Mouse (Mus musculus): ENCODE measurements around the gene Gm10142.

DNA sequence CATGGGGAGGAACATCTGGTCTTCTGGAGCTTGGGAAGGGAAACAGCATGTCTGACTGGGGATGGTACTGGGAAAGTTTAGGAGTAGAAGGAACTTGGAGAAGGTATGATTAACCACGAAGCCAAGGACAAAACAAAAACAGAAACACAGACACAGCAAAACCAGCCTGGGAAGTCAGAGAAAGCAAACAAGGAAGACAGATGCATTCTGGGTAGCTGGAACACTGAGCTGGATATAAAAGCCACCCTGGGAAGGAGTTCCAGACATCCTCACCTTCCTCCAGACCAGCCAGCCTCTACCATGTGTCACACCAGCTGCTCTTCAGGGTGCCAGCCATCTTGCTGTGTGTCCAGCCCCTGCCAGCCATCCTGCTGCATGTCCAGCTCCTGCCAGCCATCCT is at the start of gene Gm10142:
- TF ChIP-seq EP300 (optimal IDR thresholded peaks at IDR 0.05) = no peak
- TF ChIP-seq CTCF (IDR thresholded peaks at IDR 0.05; ENCODE audit: low read depth) = no peak

All from stomach, postnatal 0 days (tissue).